Mouse (Mus musculus): ENCODE results near the gene Gm45021. TPM values are rescaled to one million over a fixed set of nuclear protein-coding genes. Genes with fewer than 3 reads are reported as not detected.

Gm45021 gene
- polyA plus RNA-seq, 1 experiment from 2014 or later, result not detected

GRCm38 (mm10) chr6:48573981-48574380, 15.4 kb upstream of the Gm45021 start:
- no peaks in the 10 kb centered on the region for H3K27me3 ChIP-seq (replicated peaks)
- H3K9ac ChIP-seq, result no peak overlapping the region
- no peak overlapping the region for H3K4me2 ChIP-seq
- H3K4me1 ChIP-seq, result peaks cover 10% of the 10 kb centered on the region; the same call in 1 of the 2 replicates
- no peaks in the 10 kb centered on the region for H3K36me3 ChIP-seq
- H3K9me3 ChIP-seq (replicated peaks), result no peaks in the 10 kb centered on the region
- no peak overlapping the region for H3K4me3 ChIP-seq
- 60% methylated on average over 3 of the region's 3 CpGs for WGBS (ENCODE audit: insufficient replicate concordance)
- no peak overlapping the region for H3K27ac ChIP-seq
- ATAC-seq, result no peak

GRCm38 (mm10) chr6:48578736-48579135, 10.7 kb upstream of the Gm45021 start:
- no peak for ATAC-seq
- Histone ChIP-seq H3K27me3 (replicated peaks) (no peaks in the 10 kb centered on the region), H3K36me3 (no peaks in the 10 kb centered on the region), H3K27ac (no peak overlapping the region), H3K4me2 (no peak overlapping the region), H3K4me3 (no peak overlapping the region), H3K9ac (no peak overlapping the region), H3K4me1 (0 out of 2 replicates have a peak, but pooled peaks cover 3% of the 10 kb centered on the region), H3K9me3 (replicated peaks) (no peaks in the 10 kb centered on the region)
- 30% methylated on average over 5 of the region's 5 CpGs for WGBS (ENCODE audit: insufficient replicate concordance)

- WGBS (ENCODE audit: insufficient replicate concordance), result 8% methylated on average over 5 of the region's 5 CpGs
- no peak overlapping the region for H3K27ac ChIP-seq
- H3K9ac ChIP-seq, result no peak overlapping the region
- no peak overlapping the region for H3K4me2 ChIP-seq
- no peak overlapping the region for H3K4me3 ChIP-seq
- no peaks in the 10 kb centered on the region for H3K27me3 ChIP-seq (replicated peaks)
- H3K36me3 ChIP-seq, result no peaks in the 10 kb centered on the region
- H3K9me3 ChIP-seq (replicated peaks), result no peaks in the 10 kb centered on the region
- no peak for ATAC-seq
- 0 out of 2 replicates have a peak, but pooled peaks cover 3% of the 10 kb centered on the region for H3K4me1 ChIP-seq
Observed at GRCm38 (mm10) chr6:48579215-48579648, 10.2 kb upstream of the Gm45021 start.

- Histone ChIP-seq H3K27ac (no peak overlapping the region), H3K4me2 (no peak overlapping the region), H3K27me3 (replicated peaks) (no peaks in the 10 kb centered on the region), H3K36me3 (no peaks in the 10 kb centered on the region), H3K4me1 (0 out of 2 replicates have a peak, but pooled peaks cover 3% of the 10 kb centered on the region), H3K4me3 (no peak overlapping the region), H3K9ac (no peak overlapping the region), H3K9me3 (replicated peaks) (no peaks in the 10 kb centered on the region)
- ATAC-seq, result no peak
- 38% methylated on average over 3 of the region's 3 CpGs for WGBS (ENCODE audit: insufficient replicate concordance)
Observed at GRCm38 (mm10) chr6:48581257-48581656, 8.2 kb upstream of the Gm45021 start.

GRCm38 (mm10) chr6:48582037-48582436, 7.4 kb upstream of the Gm45021 start:
- no peaks in the 10 kb centered on the region for H3K27me3 ChIP-seq (replicated peaks)

GRCm38 (mm10) chr6:48591221-48591845, 1.9 kb downstream of the Gm45021 start:
- H3K27ac ChIP-seq, result no peak overlapping the region
- H3K9me3 ChIP-seq (replicated peaks), result no peaks in the 10 kb centered on the region; the same call in 1 of the 2 replicates
- H3K9ac ChIP-seq, result no peak overlapping the region
- ATAC-seq, result no peak
- no peaks in the 10 kb centered on the region for H3K27me3 ChIP-seq (replicated peaks)
- H3K36me3 ChIP-seq, result peaks cover 8% of the 10 kb centered on the region
- 78% methylated on average over 3 of the region's 3 CpGs for WGBS (ENCODE audit: insufficient replicate concordance)
- no peak overlapping the region for H3K4me3 ChIP-seq
- peaks cover 25% of the 10 kb centered on the region for H3K4me1 ChIP-seq
- H3K4me2 ChIP-seq, result no peak overlapping the region

More at GRCm38 (mm10) chr6:48582037-48582436, 7.4 kb upstream of the Gm45021 start:
- 69% methylated on average over 3 of the region's 3 CpGs for WGBS (ENCODE audit: insufficient replicate concordance)
- Histone ChIP-seq H3K9me3 (replicated peaks) (no peaks in the 10 kb centered on the region), H3K27ac (no peak overlapping the region), H3K36me3 (no peaks in the 10 kb centered on the region), H3K4me1 (0 out of 2 replicates have a peak, but pooled peaks cover 3% of the 10 kb centered on the region), H3K4me3 (no peak overlapping the region), H3K9ac (no peak overlapping the region), H3K4me2 (no peak overlapping the region)
- ATAC-seq, result no peak

- Histone ChIP-seq H3K27me3 (replicated peaks) (no peaks in the 10 kb centered on the region), H3K9me3 (replicated peaks) (peaks cover 2% of the 10 kb centered on the region; the same call in 1 of the 2 replicates), H3K4me3 (no peak overlapping the region), H3K27ac (no peak overlapping the region), H3K9ac (no peak overlapping the region), H3K4me1 (peaks cover 25% of the 10 kb centered on the region), H3K36me3 (peaks cover 14% of the 10 kb centered on the region), H3K4me2 (no peak overlapping the region)
- WGBS (ENCODE audit: insufficient replicate concordance), result 73% methylated on average over 6 of the region's 6 CpGs
- no peak for ATAC-seq
Observed at GRCm38 (mm10) chr6:48591871-48592270, 2.5 kb downstream of the Gm45021 start.

GRCm38 (mm10) chr6:48593158-48594042, 4.0 kb downstream of the Gm45021 start, which contains the start of the genes Repin1 and Gm44965:
Repin1 (plus strand) TSS chr6:48593883.
Gm44965 (plus strand) TSS chr6:48593941.
- peak; percentile 77 for ATAC-seq
- 10% methylated on average over 45 of the region's 45 CpGs for WGBS (ENCODE audit: insufficient replicate concordance)
- H3K4me2 ChIP-seq, result peak within 1 kb of the TSS; percentile 85
- peaks cover 7% of the 10 kb centered on the region; the same call in 1 of the 2 replicates for H3K9me3 ChIP-seq (replicated peaks)
- peak within 1 kb of the TSS; percentile 68 for H3K4me3 ChIP-seq
- peaks cover 25% of the 10 kb centered on the region for H3K4me1 ChIP-seq
- peaks cover 29% of the 10 kb centered on the region for H3K36me3 ChIP-seq
- H3K27me3 ChIP-seq (replicated peaks), result no peaks in the 10 kb centered on the region
- H3K9ac ChIP-seq, result peak within 1 kb of the TSS; percentile 77
- peak within 1 kb of the TSS; percentile 67 for H3K27ac ChIP-seq

GRCm38 (mm10) chr6:48594043-48594738, 4.8 kb downstream of the Gm45021 start:
- H3K27me3 ChIP-seq (replicated peaks), result no peaks in the 10 kb centered on the region
- peak; percentile 13 for ATAC-seq
- H3K9me3 ChIP-seq (replicated peaks), result peaks cover 7% of the 10 kb centered on the region; the same call in 1 of the 2 replicates
- WGBS (ENCODE audit: insufficient replicate concordance), result 6% methylated on average over 40 of the region's 41 CpGs
- H3K36me3 ChIP-seq, result peaks cover 37% of the 10 kb centered on the region
- peak overlapping the region; percentile 77 for H3K9ac ChIP-seq
- H3K4me2 ChIP-seq, result peak overlapping the region; percentile 85
- peaks cover 25% of the 10 kb centered on the region for H3K4me1 ChIP-seq
- H3K27ac ChIP-seq, result peak overlapping the region; percentile 65
- H3K4me3 ChIP-seq, result peak overlapping the region; percentile 68

- Histone ChIP-seq H3K4me2 (peak overlapping the region; percentile 85), H3K36me3 (peaks cover 46% of the 10 kb centered on the region), H3K9me3 (replicated peaks) (peaks cover 7% of the 10 kb centered on the region; the same call in 1 of the 2 replicates), H3K9ac (no peak overlapping the region), H3K4me3 (peak overlapping the region; percentile 68; the same call in 1 of the 2 replicates), H3K27me3 (replicated peaks) (no peaks in the 10 kb centered on the region), H3K27ac (no peak overlapping the region), H3K4me1 (peaks cover 25% of the 10 kb centered on the region)
- no peak for ATAC-seq
- WGBS (ENCODE audit: insufficient replicate concordance), result 46% methylated on average over 1 of the region's 1 CpGs
Observed at GRCm38 (mm10) chr6:48595278-48595677, 5.9 kb downstream of the Gm45021 start.

- Histone ChIP-seq H3K27me3 (replicated peaks) (no peaks in the 10 kb centered on the region), H3K9me3 (replicated peaks) (peaks cover 7% of the 10 kb centered on the region; the same call in 1 of the 2 replicates), H3K36me3 (peaks cover 46% of the 10 kb centered on the region), H3K4me3 (no peak overlapping the region), H3K9ac (no peak overlapping the region), H3K4me2 (no peak overlapping the region), H3K27ac (no peak overlapping the region), H3K4me1 (peaks cover 36% of the 10 kb centered on the region)
- 92% methylated on average over 45 of the region's 45 CpGs for WGBS (ENCODE audit: insufficient replicate concordance)
- no peak for ATAC-seq
Observed at GRCm38 (mm10) chr6:48596545-48597232, 7.3 kb downstream of the Gm45021 start.

All from liver, embryonic 12.5 days (tissue).